Mouse (Mus musculus) frontal cortex, adult (tissue): ENCODE results near the gene Uchl1.

Experiments
- ATAC-seq: cut with Nextera tagmentation; 2 replicates; pipeline ENCODE4 v1.9.2; 2017; ENCODE audit warnings: mild to moderate bottlenecking, moderate library complexity, mixed read lengths; ENCODE audit not compliant: low TSS enrichment

Gene Uchl1

GRCm38 (mm10) chr5:66707859-66708258 is 32.0 kb downstream of the Uchl1 start:
- no peak for ATAC-seq

DNA sequence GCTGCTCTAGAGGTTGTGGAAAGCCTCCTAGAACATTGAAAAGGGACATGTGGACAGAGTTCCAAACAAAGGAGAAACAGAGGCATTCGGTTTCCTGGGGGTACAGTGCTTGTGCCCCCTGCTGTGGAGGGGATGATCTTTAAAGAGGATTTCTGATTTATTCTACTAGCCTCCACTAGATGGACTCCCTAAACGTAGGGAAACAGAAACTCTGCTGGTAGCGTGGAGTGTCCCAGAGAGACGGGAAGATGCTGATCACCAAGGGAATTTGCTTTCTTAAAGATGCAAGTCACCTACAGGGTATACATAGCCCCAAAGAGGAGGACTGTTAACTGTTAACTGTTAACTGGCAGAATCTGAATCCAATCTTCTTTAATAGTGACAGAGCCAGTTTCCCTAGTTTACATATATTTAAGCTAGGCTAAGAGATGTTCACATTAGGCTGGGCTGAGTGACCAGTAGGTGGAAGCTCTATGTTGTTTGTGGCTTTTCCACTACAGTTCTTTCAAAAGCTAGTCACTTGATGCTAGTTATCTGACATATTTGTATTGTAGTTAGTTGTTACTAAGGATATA is 34.6 kb downstream of the Uchl1 start:
- peak; percentile 98 for ATAC-seq

GRCm38 (mm10) chr5:66712801-66713200 is 36.9 kb downstream of the Uchl1 start:
- ATAC-seq, result no peak

DNA sequence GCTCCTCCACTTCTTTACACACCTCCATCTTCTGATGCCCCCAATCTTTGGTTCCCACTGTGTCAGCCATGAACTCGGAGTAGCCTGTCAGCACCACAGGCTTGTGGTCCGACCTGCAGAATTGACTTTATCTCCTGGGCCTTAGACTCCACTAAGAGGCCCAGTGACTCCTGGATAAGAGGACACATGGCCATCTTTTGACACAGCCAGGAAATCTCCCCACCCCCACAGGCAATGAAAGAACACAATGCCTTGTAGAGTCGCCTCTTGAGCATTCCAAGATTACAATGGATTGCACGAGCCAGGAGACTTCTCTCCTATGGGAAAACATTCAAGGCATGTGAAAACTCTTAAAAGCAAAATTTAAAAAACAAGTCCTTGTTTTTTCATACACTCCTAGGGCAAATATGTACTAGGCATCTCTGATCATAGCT is 39.6 kb downstream of the Uchl1 start:
- ATAC-seq, result no peak

DNA sequence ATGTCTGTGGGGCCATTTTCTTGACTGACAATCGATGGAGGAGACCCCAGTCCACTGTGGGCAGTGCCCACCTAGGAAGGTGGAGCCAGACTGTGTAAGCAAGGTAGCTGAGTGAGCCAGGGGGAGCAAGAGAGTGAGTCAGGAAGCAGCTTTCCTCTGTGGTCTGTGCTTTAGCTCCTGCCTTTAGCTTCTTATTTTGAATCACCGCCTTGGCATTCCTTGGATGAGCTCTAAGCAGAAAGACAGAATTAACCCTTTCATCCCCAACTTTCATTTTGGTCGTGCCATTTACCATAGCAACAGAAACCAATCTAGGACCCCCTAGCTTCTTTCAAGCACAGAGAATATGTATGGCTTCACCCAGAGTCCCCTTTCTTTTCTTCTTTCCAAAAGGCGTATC is 42.0 kb downstream of the Uchl1 start:
- ATAC-seq, result no peak

DNA sequence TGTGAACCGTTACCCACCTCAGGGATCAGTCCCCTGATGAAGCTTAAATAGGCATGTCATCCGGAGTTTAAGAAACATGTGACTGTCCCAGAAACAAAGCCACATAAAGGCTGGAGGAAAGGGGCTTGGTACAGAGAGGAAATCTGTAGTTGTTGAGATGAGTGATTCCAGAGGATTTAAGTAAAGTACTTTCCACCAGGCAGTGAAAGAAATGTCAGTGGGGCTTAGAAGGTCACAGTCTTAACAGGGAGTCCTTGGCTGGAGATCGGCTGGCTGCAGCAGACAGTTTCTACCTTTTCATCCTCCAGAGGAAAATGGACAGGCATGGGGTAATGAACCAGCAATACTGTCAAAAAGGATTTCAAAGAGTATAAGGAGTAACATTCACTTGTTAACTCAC is 42.5 kb downstream of the Uchl1 start:
- no peak for ATAC-seq

DNA sequence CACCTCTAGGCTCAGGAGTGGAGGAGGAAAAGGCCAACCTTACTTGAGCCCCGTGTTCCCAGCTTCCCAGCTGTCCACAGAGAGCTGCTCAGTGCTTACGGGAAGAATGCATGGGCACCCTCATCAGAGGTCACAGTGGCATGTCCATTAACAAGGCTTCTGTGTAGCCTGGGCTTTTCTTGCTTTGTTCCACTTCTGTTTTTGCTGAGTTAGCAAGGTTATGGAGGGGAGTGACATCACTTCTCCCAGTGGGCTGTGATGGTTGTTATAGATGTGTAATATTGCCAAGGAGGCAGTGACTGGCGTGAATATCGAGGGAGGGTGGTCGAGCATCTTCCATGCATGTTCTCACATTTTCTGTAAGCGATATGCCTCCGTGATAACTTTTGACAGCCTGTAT is 43.0 kb downstream of the Uchl1 start:
- no peak for ATAC-seq

DNA sequence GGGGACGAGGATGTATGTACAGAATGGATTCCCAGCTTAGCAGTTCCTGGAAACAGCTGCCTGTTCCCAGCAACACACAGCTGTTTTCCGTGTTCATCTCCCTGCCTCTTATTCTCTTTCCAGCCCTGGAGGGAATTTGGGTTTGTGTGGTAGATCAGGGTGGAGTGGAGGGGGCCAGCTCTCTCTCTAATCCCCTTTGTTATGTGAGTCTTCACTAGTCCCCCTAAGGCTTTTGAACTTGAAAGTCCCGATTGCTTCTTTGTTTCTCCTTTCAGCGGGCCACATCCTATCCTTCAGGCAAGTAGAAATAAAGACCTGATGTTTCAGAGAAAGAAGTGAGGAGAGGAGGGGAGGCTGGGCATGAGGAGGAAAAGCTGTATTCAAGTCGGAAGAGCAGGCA is 45.0 kb downstream of the Uchl1 start:
- no peak for ATAC-seq

GRCm38 (mm10) chr5:66722586-66722985 is 46.7 kb downstream of the Uchl1 start:
- ATAC-seq, result no peak

DNA sequence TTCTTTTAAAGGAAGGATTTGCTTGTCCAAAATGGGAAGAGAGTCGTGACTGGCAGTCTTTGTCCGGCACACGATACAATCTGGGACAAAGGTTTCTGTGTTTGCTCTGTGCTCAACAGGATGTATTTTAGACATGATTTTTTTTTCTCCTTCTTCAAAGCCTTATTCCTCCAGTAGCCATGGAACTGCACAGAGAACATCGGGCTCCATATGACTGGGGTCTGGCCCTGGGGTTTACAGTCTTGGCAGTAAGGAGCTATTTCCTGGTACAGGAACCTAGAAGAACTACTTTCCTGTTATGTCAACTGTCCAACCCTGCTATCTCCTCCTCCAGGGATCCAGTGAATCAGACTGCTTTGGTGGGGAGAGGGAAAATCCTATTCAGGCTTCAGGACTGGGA is 47.1 kb downstream of the Uchl1 start:
- no peak for ATAC-seq

DNA sequence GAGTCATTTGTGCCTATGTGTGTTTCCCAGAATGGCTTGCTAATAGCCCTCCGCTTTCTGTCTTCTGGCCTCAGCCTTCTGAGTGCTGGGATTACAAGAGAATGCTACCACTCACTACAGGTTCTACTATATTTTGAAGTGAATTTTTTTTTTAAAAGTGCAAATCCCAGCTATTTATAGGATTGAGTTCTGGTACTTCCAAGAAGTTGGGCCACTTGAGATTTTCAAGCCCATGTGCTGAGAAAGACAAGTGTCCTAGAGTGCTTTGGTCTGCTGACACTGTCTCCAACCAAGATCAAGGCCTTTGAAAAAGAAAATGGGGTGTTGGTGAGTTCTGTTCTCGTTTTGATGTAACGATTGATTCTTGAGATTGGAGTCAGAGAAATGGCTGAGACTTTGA is 47.7 kb downstream of the Uchl1 start:
- ATAC-seq, result no peak

GRCm38 (mm10) chr5:66729306-66729705 is 53.4 kb downstream of the Uchl1 start:
- peak; percentile 53 for ATAC-seq

- peak; percentile 99 for ATAC-seq
Measured at GRCm38 (mm10) chr5:66730621-66731301, 54.9 kb downstream of the Uchl1 start.

- no peak for ATAC-seq
Measured at GRCm38 (mm10) chr5:66731302-66731697, 55.4 kb downstream of the Uchl1 start.

DNA sequence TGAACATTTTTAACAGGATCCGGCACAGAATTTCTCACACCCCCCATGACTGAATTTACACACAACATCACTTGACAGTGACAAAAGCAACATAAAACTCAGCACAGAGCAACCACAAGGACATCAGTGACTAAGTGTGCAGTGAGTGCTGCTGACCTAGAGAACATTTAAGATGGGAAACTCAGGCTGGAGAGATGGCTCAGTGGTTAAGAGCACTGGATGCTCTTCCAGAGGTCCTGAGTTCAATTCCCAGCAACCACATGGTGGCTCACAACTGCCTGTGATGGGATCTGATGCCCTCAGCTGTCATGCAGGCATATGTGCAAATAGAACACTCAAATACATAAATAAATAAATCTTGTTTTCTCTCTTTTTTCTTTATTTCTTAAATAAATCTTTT is 57.7 kb downstream of the Uchl1 start:
- no peak for ATAC-seq
